Mouse (Mus musculus) forebrain, embryonic 11.5 days (tissue): ENCODE results near the gene Best1. TPM values are rescaled to one million over a fixed set of nuclear protein-coding genes. Genes with fewer than 3 reads are reported as not detected.
A peak's percentile ranks its signal among the peaks of the same experiment; 100 is the strongest.

ENCODE experiments used
- ATAC-seq: fragments of 200-750 bp; cut with Nextera tagmentation; replicated peaks from 2 replicates; pipeline ENCODE4 v1.8.0; 2017; ENCODE audit warnings: moderate TSS enrichment; ENCODE audit not compliant: low FRiP score
- DNase-seq: peaks from one replicate; pipeline ENCODE4 v3.0.0-alpha.2; 2017; ENCODE audit warnings: low spot score
- H3K27ac ChIP-seq: fragments of 300-500 bp; sonication (generic); 2 replicates; pipeline ENCODE4 v1.5.1; 2014; ENCODE audit warnings: low read depth, low read length
- H3K27me3 ChIP-seq: fragments of 300-500 bp; sonication (generic); 2 replicates; pipeline ENCODE4 v1.6.1; 2014; ENCODE audit warnings: mild to moderate bottlenecking, low read length, mixed read lengths; ENCODE audit not compliant: control insufficient read depth, insufficient read depth
- H3K36me3 ChIP-seq: fragments of 300-500 bp; sonication (generic); 2 replicates; pipeline ENCODE4 v1.6.1; 2014; ENCODE audit warnings: mild to moderate bottlenecking, low read length, moderate library complexity, mixed read lengths; ENCODE audit not compliant: control insufficient read depth, insufficient read depth
- H3K4me1 ChIP-seq: fragments of 300-500 bp; sonication (generic); replicated peaks from 2 replicates; pipeline ENCODE4 v1.6.1; 2014; ENCODE audit warnings: low read length, mixed read lengths; ENCODE audit not compliant: control insufficient read depth, insufficient read depth
- H3K4me2 ChIP-seq: fragments of 300-500 bp; sonication (generic); 2 replicates; pipeline ENCODE4 v1.6.1; 2014; ENCODE audit warnings: low read depth, mild to moderate bottlenecking, low read length, moderate library complexity, mixed read lengths; ENCODE audit not compliant: severe bottlenecking
- H3K4me3 ChIP-seq: fragments of 300-500 bp; sonication (generic); 2 replicates; pipeline ENCODE4 v1.5.1; 2014; ENCODE audit warnings: low read depth, low read length
- H3K9ac ChIP-seq: fragments of 300-500 bp; sonication (generic); 2 replicates; pipeline ENCODE4 v1.6.1; 2014; ENCODE audit warnings: low read length
- H3K9me3 ChIP-seq: fragments of 300-500 bp; sonication (generic); 2 replicates; pipeline ENCODE4 v1.6.1; 2016; ENCODE audit warnings: low read length, mixed read lengths; ENCODE audit not compliant: control insufficient read depth
- WGBS: fragments of 180-500 bp; shearing (Covaris S2); extraction: QIAGEN DNeasy Blood & Tissue Kit; methylation state at CpG from one replicate; pipeline ENCODE4 v1.1.7; 2014; 5-methylcytosine and 5-hydroxymethylcytosine counted together
- polyA plus RNA-seq: library from polyadenylated mRNA; unstranded; fragments of >200 nt; fragmentation: Nextera tagmentation; extraction: Ambion mirVana; gene quantifications from 2 replicates; pipeline ENCODE4 v1.2.1, GENCODE M21; 2014

Gene Best1
- polyA plus RNA-seq, 1 experiment from 2014 or later = 0.92 TPM

DNA sequence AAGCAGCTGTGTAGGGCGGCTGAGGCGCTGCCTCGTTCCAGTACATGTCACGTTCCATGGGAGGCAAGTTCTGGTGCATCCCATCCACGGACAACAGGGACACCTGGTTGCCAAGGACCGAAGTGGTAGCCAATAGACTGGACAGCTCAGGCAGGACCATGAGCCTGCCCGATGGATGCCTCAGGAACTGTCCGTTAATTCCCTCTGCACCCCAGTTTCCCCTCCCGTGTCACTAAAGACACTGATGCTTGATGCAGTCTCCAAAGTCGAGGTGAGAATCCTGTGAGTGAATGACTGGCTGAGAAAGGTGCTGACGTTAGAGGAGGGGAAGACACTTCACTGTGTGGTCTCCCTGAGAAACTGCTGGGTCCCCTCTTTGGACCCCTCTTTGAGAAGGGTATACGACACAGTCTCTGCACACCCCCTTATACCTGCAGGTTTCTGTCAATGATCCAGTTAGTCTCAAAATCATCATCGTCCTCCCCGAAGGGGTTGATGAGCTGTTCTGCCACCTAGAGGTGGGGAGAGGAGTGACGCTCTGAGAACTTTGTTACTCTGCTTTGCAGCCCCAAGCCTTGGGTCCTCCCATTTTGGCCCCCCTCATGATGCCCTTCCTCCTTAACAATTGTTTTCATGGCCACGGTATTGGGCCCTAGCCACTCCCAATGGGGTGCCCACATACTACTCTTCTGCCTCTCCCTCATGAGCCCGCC, 12.1 kb downstream of the Best1 start:
- DNase-seq (no peak), ATAC-seq (no peak)
- no peak overlapping the region for H3K4me2 ChIP-seq
- H3K36me3 ChIP-seq = peaks cover 11% of the 10 kb centered on the region; the same call in 1 of the 2 replicates
- H3K27me3 ChIP-seq = no peaks in the 10 kb centered on the region
- no peaks in the 10 kb centered on the region for H3K4me1 ChIP-seq
- H3K27ac ChIP-seq = no peak overlapping the region
- H3K4me3 ChIP-seq = no peak overlapping the region
- H3K9me3 ChIP-seq = no peaks in the 10 kb centered on the region
- 69% methylated on average over 17 of the region's 17 CpGs for WGBS
- H3K9ac ChIP-seq = no peak overlapping the region

DNA sequence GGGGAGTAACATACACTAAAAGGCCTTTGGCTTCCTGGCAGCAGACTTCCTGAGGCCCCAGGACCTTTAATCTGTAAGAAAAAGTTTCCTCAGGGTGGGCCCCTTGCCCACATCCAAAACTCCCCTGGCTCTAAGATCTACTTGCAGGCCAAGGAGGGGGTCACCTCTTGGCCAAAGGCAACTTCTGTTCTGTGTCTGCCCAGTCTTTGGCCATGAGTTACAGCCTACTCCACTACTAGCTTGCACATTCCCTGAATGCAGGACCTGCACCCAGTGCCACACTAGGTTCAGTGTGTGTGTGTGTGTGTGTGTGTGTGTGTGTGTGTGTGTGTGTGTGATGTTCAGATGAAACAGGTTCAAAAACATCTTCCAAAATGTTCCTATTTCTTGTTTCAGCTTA, 13.8 kb downstream of the Best1 start:
- peaks cover 3% of the 10 kb centered on the region; the same call in 1 of the 2 replicates for H3K4me1 ChIP-seq
- H3K36me3 ChIP-seq = peaks cover 11% of the 10 kb centered on the region; the same call in 1 of the 2 replicates
- H3K4me2 ChIP-seq = no peak overlapping the region
- H3K9ac ChIP-seq = no peak overlapping the region
- no peak for ATAC-seq
- H3K4me3 ChIP-seq = no peak overlapping the region
- no peak for DNase-seq
- no peaks in the 10 kb centered on the region for H3K27me3 ChIP-seq
- H3K27ac ChIP-seq = no peak overlapping the region
- no peaks in the 10 kb centered on the region for H3K9me3 ChIP-seq

DNA sequence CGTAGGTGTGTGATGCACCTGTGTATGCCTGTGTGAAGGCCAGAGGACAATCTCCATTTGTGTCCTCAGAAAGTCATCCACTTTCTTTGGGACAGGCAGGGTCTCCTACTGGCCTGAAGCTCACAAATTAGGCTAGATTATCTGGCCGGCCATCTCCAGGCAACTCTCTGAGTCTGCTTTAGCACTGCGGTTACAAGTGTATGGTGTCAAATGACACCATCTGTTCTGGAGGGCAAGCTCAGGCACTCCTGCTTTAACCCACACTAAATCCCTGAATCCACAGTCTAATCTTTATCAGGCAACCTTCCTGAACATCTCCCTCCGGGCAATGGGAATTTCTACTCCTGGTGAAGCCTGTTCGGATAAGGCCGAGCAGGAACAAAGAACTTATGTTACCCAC, 14.2 kb downstream of the Best1 start:
- Histone ChIP-seq H3K27me3 (no peaks in the 10 kb centered on the region), H3K4me3 (no peak overlapping the region), H3K9me3 (no peaks in the 10 kb centered on the region), H3K9ac (no peak overlapping the region), H3K36me3 (peaks cover 11% of the 10 kb centered on the region; the same call in 1 of the 2 replicates), H3K4me2 (no peak overlapping the region), H3K27ac (no peak overlapping the region), H3K4me1 (peaks cover 3% of the 10 kb centered on the region; the same call in 1 of the 2 replicates)
- no peak for DNase-seq
- 64% methylated on average over 6 of the region's 6 CpGs for WGBS
- no peak for ATAC-seq

DNA sequence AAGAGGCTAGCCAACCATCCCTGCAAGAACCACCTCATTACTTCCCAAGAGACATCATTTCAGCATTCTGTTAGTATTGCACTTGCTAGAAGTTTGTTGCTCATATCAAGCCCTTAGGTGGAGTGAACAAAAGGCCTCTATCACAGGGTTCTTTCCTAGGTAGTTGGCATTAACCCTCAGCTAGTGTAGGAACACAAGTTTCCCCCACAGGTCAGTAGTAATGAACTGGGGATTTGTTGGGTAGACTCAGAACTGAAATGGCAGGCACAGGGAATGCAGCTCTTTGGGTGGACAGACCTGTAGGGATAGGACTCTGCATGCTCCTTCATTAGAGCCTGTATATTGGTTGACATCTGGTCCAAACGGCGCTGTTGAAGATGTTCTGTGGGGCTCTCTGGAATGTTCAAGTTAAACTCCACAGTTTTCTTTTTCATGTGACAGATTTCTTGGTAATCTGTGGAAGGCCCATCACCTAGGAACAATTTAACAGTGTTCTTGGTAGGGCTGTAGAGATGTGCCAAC, 15.5 kb downstream of the Best1 start:
- no peak overlapping the region for H3K4me2 ChIP-seq

DNA sequence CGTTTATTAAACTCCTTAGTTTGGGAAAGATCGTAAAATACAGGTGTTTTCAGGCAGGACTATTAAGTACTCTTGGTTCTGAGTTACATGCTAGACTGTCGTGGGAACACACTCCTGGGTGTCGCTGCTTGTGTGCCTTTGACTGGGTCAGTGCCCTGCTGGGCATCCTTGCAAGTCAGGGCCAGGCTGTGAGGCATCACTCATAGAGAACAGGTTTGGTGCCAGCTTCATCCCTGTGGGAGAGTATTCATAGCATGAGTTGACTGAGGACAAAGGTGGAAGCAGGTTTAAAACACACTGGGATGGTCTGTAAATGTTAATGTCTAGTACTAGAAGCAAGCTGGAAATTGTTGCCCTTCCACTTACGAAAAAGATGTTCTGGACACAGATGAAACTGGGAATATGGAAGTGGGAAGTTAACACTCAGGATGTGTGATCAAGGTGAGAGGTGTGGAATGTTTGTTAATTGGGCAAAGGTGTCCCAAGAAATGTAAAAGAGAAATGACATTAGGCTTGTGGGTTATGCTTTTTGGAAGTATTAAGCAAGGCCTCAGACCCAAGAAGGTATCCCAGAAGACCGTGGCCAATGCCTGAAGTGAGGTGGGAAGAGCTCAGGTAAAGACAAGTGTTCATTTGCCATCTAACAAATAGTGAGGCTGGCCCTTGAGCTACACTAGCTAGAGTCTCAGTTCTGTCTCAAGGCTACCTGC, 16.1 kb downstream of the Best1 start:
- Histone ChIP-seq H3K36me3 (peaks cover 11% of the 10 kb centered on the region; the same call in 1 of the 2 replicates), H3K4me1 (peaks cover 3% of the 10 kb centered on the region; the same call in 1 of the 2 replicates), H3K27me3 (no peaks in the 10 kb centered on the region), H3K27ac (no peak overlapping the region), H3K9ac (no peak overlapping the region), H3K4me3 (no peak overlapping the region), H3K9me3 (no peaks in the 10 kb centered on the region), H3K4me2 (no peak overlapping the region)
- DNase-seq = no peak
- 93% methylated on average over 6 of the region's 6 CpGs for whole genome bisulfite sequencing
- ATAC-seq = no peak

More for the DNA sequence above, 15.5 kb downstream of the Best1 start:
- Histone ChIP-seq H3K4me3 (no peak overlapping the region), H3K27ac (no peak overlapping the region), H3K27me3 (no peaks in the 10 kb centered on the region), H3K9ac (no peak overlapping the region), H3K9me3 (no peaks in the 10 kb centered on the region), H3K36me3 (peaks cover 11% of the 10 kb centered on the region; the same call in 1 of the 2 replicates), H3K4me1 (peaks cover 3% of the 10 kb centered on the region; the same call in 1 of the 2 replicates)
- ATAC-seq = no peak
- no peak for DNase-seq
- 100% methylated on average over 2 of the region's 2 CpGs for WGBS

DNA sequence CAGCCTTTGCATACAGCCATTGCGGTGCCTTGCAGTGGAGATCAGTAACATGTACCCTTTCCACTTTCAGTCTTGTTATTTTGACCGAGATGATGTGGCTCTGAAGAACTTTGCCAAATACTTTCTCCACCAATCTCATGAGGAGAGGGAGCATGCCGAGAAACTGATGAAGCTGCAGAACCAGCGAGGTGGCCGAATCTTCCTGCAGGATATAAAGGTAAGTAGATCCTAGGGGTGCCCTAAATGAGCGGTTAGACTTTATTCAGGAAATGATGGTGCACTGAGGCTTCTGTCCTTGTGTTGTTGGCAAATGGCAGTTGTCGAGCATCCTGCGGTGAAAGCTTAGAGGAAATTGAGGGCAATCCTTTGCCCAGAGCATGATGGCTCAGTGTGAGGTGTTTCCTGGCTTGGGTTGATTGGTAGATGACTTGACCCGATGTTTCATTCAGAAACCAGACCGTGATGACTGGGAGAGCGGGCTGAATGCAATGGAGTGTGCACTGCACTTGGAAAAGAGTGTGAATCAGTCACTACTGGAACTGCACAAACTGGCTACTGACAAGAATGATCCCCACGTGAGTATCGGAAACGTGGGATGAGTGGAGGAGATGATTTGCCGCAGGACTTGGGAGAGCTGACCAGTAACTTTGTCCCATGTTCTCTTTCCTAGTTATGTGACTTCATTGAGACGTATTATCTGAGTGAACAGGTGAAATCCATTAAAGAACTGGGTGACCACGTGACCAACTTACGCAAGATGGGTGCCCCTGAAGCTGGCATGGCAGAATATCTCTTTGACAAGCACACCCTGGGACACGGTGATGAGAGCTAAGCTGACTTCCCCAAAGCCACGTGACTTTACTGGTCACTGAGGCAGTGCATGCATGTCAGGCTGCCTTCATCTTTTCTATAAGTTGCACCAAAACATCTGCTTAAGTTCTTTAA, 17.1 kb downstream of the Best1 start:
- peaks cover 3% of the 10 kb centered on the region; the same call in 1 of the 2 replicates for H3K4me1 ChIP-seq
- H3K9ac ChIP-seq = no peak overlapping the region
- H3K27me3 ChIP-seq = no peaks in the 10 kb centered on the region
- H3K4me2 ChIP-seq = peak overlapping the region; percentile 59
- no peak overlapping the region for H3K27ac ChIP-seq
- DNase-seq (no peak), ATAC-seq (no peak)
- H3K4me3 ChIP-seq = peak overlapping the region; percentile 92
- no peaks in the 10 kb centered on the region for H3K9me3 ChIP-seq
- WGBS = 95% methylated on average over 20 of the region's 20 CpGs
- peaks cover 11% of the 10 kb centered on the region; the same call in 1 of the 2 replicates for H3K36me3 ChIP-seq

DNA sequence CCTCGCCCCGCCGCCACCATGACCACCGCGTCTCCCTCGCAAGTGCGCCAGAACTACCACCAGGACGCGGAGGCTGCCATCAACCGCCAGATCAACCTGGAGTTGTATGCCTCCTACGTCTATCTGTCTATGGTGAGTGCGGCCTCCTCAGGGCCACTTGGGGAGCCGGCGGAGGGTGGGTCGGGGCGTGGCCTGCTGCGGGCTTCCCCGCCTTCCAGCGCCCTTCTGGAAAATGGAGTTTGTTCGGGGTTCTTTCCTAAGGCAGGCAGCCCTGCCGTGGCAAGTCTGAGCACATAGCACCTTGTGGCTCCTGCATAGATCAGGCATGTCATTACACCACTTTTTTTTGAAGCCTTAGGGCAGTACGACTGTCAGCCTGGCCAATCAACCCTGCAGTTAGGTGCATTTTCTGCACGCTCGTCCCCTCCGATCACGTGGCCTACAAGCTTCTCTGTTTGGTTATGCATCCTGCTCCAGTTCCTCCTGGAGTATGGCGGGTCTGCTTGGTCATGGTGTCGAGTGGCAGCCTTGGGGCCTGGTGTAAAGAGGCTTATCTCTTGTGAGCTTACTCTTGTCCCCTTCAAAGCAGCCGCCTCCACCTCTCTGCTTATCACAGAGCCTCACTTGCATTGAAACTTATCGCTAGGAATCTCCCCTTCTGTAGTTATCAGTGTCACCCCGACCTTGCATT, 18.4 kb downstream of the Best1 start:
- no peaks in the 10 kb centered on the region for H3K9me3 ChIP-seq
- peak overlapping the region; percentile 81 for H3K27ac ChIP-seq
- DNase-seq (peak; percentile 69), ATAC-seq (peak; percentile 78)
- peak overlapping the region; percentile 92 for H3K4me3 ChIP-seq
- under 1% methylated on average over 31 of the region's 31 CpGs for WGBS
- peaks cover 3% of the 10 kb centered on the region; the same call in 1 of the 2 replicates for H3K4me1 ChIP-seq
- peak overlapping the region; percentile 82 for H3K9ac ChIP-seq
- H3K36me3 ChIP-seq = peaks cover 11% of the 10 kb centered on the region; the same call in 1 of the 2 replicates
- no peaks in the 10 kb centered on the region for H3K27me3 ChIP-seq
- peak overlapping the region; percentile 59 for H3K4me2 ChIP-seq
